Mouse (Mus musculus) forebrain, embryonic 14.5 days (tissue): ENCODE measurements around the gene Uchl4. TPM values are rescaled to one million over a fixed set of nuclear protein-coding genes. Genes with fewer than 3 reads are reported as not detected.
"Not testable (repeated sequence)": the region's sequence is repeated elsewhere in the genome, so short reads cannot be mapped to it uniquely, and the experiment has no call there.

Experiments used
- ATAC-seq: fragments of 200-750 bp; cut with Nextera tagmentation; 2 replicates; pipeline ENCODE4 v1.8.0; 2017; ENCODE audit warnings: mild to moderate bottlenecking, moderate library complexity
- DNase-seq: peaks from one replicate; pipeline ENCODE4 v3.0.0-alpha.2; 2015; ENCODE audit warnings: low spot score
- H3K27ac ChIP-seq: fragments of 300-500 bp; sonication (generic); 2 replicates; pipeline ENCODE4 v1.5.1; 2014; ENCODE audit warnings: low read depth, mild to moderate bottlenecking, control low read depth, low read length, moderate library complexity
- H3K27me3 ChIP-seq: fragments of 300-500 bp; sonication (generic); replicated peaks from 2 replicates; pipeline ENCODE4 v1.6.1; 2014; ENCODE audit warnings: low read length, control low read depth, mixed read lengths; ENCODE audit not compliant: control insufficient read depth, insufficient read depth
- H3K36me3 ChIP-seq: fragments of 300-500 bp; sonication (generic); 2 replicates; pipeline ENCODE4 v1.6.1; 2014; ENCODE audit warnings: low read length, control low read depth; ENCODE audit not compliant: control insufficient read depth, insufficient read depth
- H3K4me1 ChIP-seq: fragments of 300-500 bp; sonication (generic); 2 replicates; pipeline ENCODE4 v1.6.1; 2014; ENCODE audit warnings: antibody characterized with exemption, low read length, control low read depth; ENCODE audit not compliant: control insufficient read depth, insufficient read depth
- H3K4me2 ChIP-seq: fragments of 300-500 bp; sonication (generic); 2 replicates; pipeline ENCODE4 v1.6.1; 2014; ENCODE audit warnings: mild to moderate bottlenecking, control low read depth, low read length
- H3K4me3 ChIP-seq: fragments of 300-500 bp; sonication (generic); 2 replicates; pipeline ENCODE4 v1.5.1; 2014; ENCODE audit warnings: low read depth, low read length, control low read depth
- H3K9ac ChIP-seq: fragments of 300-500 bp; sonication (generic); 2 replicates; pipeline ENCODE4 v1.6.1; 2014; ENCODE audit warnings: mild to moderate bottlenecking, low read length, control low read depth, moderate library complexity
- H3K9me3 ChIP-seq: fragments of 300-500 bp; sonication (generic); replicated peaks from 2 replicates; pipeline ENCODE4 v1.6.1; 2016; ENCODE audit warnings: low read length, control low read depth, mixed read lengths; ENCODE audit not compliant: control insufficient read depth
- WGBS: fragments of 180-500 bp; shearing (Covaris S2); extraction: QIAGEN DNeasy Blood & Tissue Kit; methylation state at CpG from one replicate; pipeline ENCODE4 v1.1.7; 2014; 5-methylcytosine and 5-hydroxymethylcytosine counted together
- polyA plus RNA-seq: library from polyadenylated mRNA; unstranded; fragments of >200 nt; fragmentation: Nextera tagmentation; extraction: Ambion mirVana; gene quantifications from 2 replicates; pipeline ENCODE4 v1.2.1, GENCODE M21; 2014

Gene Uchl4
- 1.7 and 2.2 TPM in 2 replicates for polyA plus RNA-seq

DNA sequence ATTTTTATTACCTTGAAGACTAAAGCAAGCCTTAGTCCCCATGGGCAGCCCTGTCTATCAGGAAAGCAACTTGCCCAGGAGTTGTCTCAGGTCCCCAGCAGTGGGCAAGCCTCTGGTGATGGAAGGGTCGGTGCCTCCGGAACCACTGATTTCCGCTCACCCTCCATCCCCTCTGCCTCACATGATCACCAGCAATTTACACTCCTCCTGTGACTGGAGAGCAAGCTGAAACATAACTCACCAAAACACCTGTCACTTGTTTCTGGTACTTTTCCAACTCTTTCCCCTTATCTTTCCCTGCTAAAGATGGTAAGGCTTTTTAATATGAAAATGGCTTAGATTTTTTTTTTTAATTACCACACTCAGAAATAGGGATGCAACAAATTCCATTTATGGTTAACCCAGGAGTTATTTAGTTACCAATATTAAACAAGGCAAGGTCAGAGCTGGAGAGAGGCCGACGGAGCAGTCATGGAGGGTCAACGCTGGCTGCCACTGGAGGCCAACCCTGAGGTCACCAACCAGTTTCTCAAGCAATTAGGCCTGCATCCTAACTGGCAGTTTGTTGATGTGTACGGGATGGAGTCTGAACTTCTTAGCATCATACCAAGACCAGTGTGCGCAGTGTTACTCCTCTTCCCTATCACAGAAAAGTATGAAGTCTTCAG lies at the start of gene Uchl4:
Gene Uchl4 (plus strand): TSS at position 434 of the 668 bp plus-strand sequence.
- no peak within 1 kb of the TSS for H3K27ac ChIP-seq
- H3K4me3 ChIP-seq: no peak within 1 kb of the TSS
- H3K9ac ChIP-seq: no peak within 1 kb of the TSS
- no peak for ATAC-seq
- DNase-seq: no peak
- H3K27me3 ChIP-seq: no peaks in the 10 kb centered on the region
- H3K36me3 ChIP-seq: 0 out of 2 replicates have a peak, but pooled peaks cover 2% of the 10 kb centered on the region
- peaks cover 7% of the 10 kb centered on the region; the same call in 1 of the 2 replicates for H3K4me1 ChIP-seq
- no peak within 1 kb of the TSS for H3K4me2 ChIP-seq
- 94% methylated on average over 8 of the region's 8 CpGs for WGBS
- no peaks in the 10 kb centered on the region for H3K9me3 ChIP-seq

DNA sequence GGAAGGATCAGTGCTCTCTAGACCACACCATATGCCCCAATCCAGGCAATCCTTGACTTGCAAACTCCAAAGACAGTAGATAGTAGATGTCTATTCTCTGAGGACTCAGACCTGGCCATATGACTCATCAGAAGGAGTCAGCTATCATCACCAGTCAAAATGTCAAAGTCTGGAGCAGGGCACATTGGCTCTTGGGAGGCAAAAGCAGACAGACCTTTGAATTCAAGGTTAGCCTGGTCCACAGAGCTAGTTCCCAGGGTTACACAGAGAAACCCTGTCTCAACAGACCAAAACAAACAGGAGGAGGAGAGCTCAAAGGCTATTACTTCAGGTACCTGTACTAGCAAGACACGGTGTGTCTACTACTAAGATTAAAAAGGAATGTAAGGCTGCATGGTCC lies 41.1 kb upstream of the Uchl4 start:
- H3K4me1 ChIP-seq: no peaks in the 10 kb centered on the region
- H3K36me3 ChIP-seq: peaks cover 24% of the 10 kb centered on the region
- H3K9ac ChIP-seq: no peak overlapping the region
- no peak overlapping the region for H3K4me3 ChIP-seq
- H3K4me2 ChIP-seq: no peak overlapping the region
- no peaks in the 10 kb centered on the region for H3K9me3 ChIP-seq
- no peak for DNase-seq
- no peak for ATAC-seq
- WGBS: 100% methylated on average over 1 of the region's 1 CpGs
- H3K27ac ChIP-seq: no peak overlapping the region
- no peaks in the 10 kb centered on the region for H3K27me3 ChIP-seq

DNA sequence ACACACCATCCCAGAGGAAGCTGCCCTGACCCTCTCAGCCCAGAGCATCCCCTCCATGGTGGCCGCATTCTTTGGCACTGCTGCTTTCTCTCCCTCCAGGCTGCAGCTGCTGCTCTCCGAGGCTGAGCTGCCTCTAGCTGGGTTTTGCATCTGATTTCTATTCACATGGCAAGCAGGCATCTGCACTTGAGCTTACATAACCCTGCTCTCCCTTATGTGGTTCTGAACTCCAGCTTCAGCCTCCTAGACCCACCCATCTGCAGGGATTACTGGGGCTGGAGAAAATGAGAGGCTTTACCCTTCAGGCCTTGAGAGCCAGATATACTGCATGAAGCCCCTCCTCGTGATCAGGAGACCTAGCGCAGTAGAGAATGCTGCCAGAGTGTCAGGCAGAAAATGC lies 39.4 kb upstream of the Uchl4 start:
- Histone ChIP-seq H3K27me3 (no peaks in the 10 kb centered on the region), H3K27ac (no peak overlapping the region), H3K4me1 (no peaks in the 10 kb centered on the region), H3K36me3 (peaks cover 17% of the 10 kb centered on the region), H3K4me3 (no peak overlapping the region), H3K9ac (no peak overlapping the region), H3K4me2 (no peak overlapping the region), H3K9me3 (no peaks in the 10 kb centered on the region)
- no peak for DNase-seq
- 89% methylated on average over 4 of the region's 4 CpGs for WGBS
- ATAC-seq: no peak

DNA sequence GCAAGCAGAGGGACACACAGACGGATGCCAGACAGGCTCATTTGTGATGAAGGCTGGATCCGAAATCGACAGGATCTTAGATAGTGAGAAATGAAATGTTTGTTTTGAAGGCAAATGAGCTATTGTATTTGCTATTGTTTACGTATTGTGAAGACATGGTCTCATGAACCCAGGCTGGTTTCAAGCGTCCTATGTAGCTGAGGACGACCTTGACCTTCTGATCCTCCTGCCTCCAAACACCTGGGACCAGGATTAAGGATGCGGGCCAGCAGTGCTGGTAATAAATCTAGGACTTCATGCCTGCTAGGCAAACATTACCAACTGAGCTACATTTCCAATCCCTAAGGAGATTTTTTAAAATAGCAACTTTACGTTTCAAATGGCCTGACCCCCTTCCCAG lies 37.5 kb upstream of the Uchl4 start:
- 93% methylated on average over 8 of the region's 8 CpGs for WGBS
- H3K27ac ChIP-seq: no peak overlapping the region

DNA sequence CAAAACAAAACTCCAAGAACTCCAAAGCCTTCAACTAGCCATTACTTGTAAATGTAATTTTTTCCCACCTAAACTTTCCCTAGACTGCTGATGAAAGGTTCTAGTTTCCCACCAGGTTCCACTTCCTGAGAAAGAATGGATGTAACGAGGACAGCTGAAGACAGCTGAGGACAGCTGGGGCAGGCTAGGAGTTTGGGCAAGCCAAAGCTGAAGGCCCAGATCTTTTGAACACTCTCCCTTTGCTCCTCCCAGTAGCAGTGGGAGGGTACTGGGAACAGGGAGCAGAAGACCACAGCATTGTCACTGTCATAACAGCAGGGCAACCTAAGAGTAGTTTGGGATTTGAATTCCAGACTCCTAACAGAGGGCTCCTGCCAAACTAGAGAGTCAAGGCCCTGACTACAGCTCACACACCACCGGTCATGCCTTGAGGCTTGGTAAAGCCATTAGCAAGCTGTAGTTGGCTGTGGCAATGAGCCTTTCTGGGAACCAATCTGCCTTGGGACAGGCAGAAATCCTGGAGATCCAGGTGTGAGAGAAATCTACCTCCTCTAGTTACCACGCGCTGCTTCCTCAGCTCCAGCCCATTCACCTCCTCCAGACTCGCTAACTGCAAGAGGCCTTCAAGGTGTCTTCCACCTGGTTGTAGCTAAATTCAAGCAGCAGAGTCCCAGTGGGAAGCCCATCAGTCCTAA lies 36.8 kb upstream of the Uchl4 start:
- no peak overlapping the region for H3K9ac ChIP-seq
- H3K4me1 ChIP-seq: no peaks in the 10 kb centered on the region
- H3K9me3 ChIP-seq: no peaks in the 10 kb centered on the region
- 94% methylated on average over 5 of the region's 5 CpGs for WGBS
- DNase-seq: no peak
- peaks cover 13% of the 10 kb centered on the region for H3K36me3 ChIP-seq
- H3K27ac ChIP-seq: no peak overlapping the region
- no peak for ATAC-seq
- H3K27me3 ChIP-seq: no peaks in the 10 kb centered on the region
- no peak overlapping the region for H3K4me3 ChIP-seq
- H3K4me2 ChIP-seq: no peak overlapping the region

More for the DNA sequence above, 37.5 kb upstream of the Uchl4 start:
- H3K4me2 ChIP-seq: no peak overlapping the region
- H3K4me3 ChIP-seq: no peak overlapping the region
- no peak for ATAC-seq
- no peak overlapping the region for H3K9ac ChIP-seq
- peaks cover 15% of the 10 kb centered on the region for H3K36me3 ChIP-seq
- H3K9me3 ChIP-seq: no peaks in the 10 kb centered on the region
- DNase-seq: no peak
- H3K4me1 ChIP-seq: no peaks in the 10 kb centered on the region
- no peaks in the 10 kb centered on the region for H3K27me3 ChIP-seq

DNA sequence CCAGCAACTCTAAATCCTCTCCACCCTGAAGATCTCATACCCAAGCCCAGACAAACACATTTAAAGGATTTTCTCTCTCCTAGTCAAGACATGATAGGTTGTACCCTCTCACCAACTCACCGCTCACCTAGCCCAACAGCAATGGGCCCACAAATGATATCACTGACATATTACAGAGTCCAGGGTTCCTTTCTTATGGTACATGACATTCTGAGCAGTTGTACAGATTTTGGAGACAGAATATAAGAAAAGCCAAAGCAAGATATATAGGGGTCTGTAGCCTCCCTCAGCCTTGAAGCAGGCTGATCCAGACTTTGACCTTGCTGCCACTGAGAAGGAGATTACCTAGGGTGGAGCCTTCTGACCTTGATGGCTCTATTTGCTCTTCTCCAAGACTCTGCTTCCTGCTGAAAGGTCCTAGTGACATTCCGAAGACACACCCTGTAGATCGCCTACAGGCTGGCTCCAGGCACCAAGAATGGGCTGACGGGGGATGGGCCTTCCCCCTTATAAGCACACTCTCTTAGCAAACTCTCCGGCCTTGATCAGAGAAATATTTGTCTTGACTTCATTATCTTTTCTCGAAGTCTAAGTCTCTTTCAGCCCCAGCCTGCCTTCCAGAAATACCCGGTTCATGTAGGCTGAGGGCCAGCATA lies 36.1 kb upstream of the Uchl4 start:
- not testable (repeated sequence) for H3K27me3 ChIP-seq, H3K36me3 ChIP-seq, H3K27ac ChIP-seq, H3K4me1 ChIP-seq, H3K9ac ChIP-seq, H3K4me2 ChIP-seq, DNase-seq, H3K4me3 ChIP-seq, ATAC-seq, H3K9me3 ChIP-seq
- 90% methylated on average over 7 of the region's 7 CpGs for WGBS

DNA sequence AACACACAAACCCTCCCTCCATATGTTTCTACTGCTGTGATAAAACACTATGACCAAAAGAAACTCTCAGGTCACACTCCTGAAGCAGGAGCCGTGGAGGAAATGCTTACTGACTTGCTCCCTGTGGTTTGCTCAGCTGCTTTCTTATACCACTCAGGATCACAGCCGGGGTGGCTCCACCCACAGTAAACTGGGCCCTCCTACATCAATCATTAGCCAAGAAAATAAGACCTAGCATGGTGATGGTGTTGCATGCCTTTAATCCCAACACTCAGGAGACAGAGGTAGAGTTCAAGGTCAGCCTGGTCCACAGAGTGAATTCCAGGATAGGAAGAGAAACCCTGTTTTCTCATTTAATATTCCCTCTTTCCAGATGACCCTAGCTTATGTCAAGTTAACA lies 35.1 kb upstream of the Uchl4 start:
- WGBS: 78% methylated on average over 2 of the region's 2 CpGs
- ATAC-seq: no peak

DNA sequence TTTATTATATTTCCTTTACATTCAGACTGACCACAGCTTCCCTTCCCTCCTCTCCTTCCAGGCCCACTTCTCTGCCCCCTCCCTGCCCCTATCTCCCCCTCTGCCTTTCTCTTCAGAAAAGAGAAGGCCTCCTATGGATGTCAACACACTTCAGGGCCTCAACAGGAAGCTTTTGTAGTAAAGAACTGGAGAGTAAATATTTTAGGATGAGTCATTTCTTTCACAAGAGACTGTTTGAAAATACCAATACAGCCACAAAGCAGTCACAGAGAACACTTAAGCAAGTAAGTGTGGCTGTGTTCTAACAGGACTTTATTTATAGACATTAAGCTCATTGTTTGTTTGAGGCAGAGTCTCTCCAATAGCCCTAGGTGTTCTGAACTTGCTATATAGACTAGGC lies 32.7 kb upstream of the Uchl4 start:
- H3K27me3 ChIP-seq: no peaks in the 10 kb centered on the region
- peaks cover 13% of the 10 kb centered on the region for H3K36me3 ChIP-seq
- DNase-seq: no peak
- H3K4me1 ChIP-seq: no peaks in the 10 kb centered on the region
- H3K9me3 ChIP-seq: no peaks in the 10 kb centered on the region
- no peak overlapping the region for H3K9ac ChIP-seq
- no peak for ATAC-seq
- no peak overlapping the region for H3K4me2 ChIP-seq
- H3K4me3 ChIP-seq: no peak overlapping the region
- H3K27ac ChIP-seq: no peak overlapping the region

More for the DNA sequence above, 35.1 kb upstream of the Uchl4 start:
- no peaks in the 10 kb centered on the region for H3K4me1 ChIP-seq
- no peak overlapping the region for H3K9ac ChIP-seq
- H3K4me3 ChIP-seq: no peak overlapping the region
- H3K27ac ChIP-seq: no peak overlapping the region
- H3K36me3 ChIP-seq: peaks cover 13% of the 10 kb centered on the region
- H3K9me3 ChIP-seq: no peaks in the 10 kb centered on the region
- no peak for DNase-seq
- H3K27me3 ChIP-seq: no peaks in the 10 kb centered on the region
- no peak overlapping the region for H3K4me2 ChIP-seq

DNA sequence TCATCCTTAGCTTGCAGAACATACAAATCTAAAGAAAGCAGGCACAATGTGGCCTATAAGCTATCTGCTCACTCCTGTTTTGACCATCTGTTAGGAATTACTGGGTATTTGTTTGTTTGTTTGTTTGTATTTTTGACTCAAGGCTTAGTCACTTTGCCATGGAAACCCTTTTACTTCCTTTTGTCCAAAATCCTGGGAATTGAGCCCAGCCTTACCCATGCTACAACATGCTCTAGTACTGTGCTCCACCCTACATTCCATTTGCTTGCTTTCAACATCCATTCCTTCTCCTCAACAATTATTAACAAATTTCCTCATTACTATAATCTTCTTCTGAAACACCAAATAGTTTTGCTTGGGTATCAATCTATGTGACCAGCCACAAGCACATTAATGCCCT lies 32.1 kb upstream of the Uchl4 start:
- ATAC-seq (no peak), DNase-seq (no peak)
- Histone ChIP-seq H3K36me3 (peaks cover 13% of the 10 kb centered on the region), H3K27ac (no peak overlapping the region), H3K4me3 (no peak overlapping the region), H3K27me3 (no peaks in the 10 kb centered on the region), H3K9me3 (no peaks in the 10 kb centered on the region), H3K4me1 (no peaks in the 10 kb centered on the region), H3K4me2 (no peak overlapping the region), H3K9ac (no peak overlapping the region)
